Mouse (Mus musculus): ENCODE measurements around the gene Prss58. TPM values are rescaled to one million over a fixed set of nuclear protein-coding genes. Genes with fewer than 3 reads are reported as not detected.

Prss58 gene
- not detected in 2 replicates for polyA plus RNA-seq (2012; rRNA removed)

GRCm38 (mm10) chr6:40900287-40900686, at the start of gene Prss58:
Gene Prss58 (minus strand): TSS chr6:40900387.
- no peak for DNase-seq (ENCODE audit: low read depth in 1 of 2, low spot score in 2 of 2)
- Histone ChIP-seq H3K4me1 (ENCODE audit: control insufficient read depth, insufficient read depth, insufficient read length) (no peaks in the 10 kb centered on the region), H3K36me3 (ENCODE audit: control insufficient read depth, insufficient read depth, low read length) (no peaks in the 10 kb centered on the region), H3K27me3 (ENCODE audit: control insufficient read depth, insufficient read depth, low read length) (no peaks in the 10 kb centered on the region), H3K4me3 (ENCODE audit: extremely low read depth, insufficient read depth, insufficient read length) (no peak within 1 kb of the TSS), H3K27ac (ENCODE audit: insufficient read depth, low read length) (no peak within 1 kb of the TSS)
- no peak for TF ChIP-seq CTCF (IDR thresholded peaks at IDR 0.05; ENCODE audit: extremely low read depth, insufficient read depth, insufficient read length, insufficient replicate concordance)
- no peak for TF ChIP-seq POLR2A (IDR thresholded peaks at IDR 0.05; ENCODE audit: low read depth, low read length)

GRCm38 (mm10) chr6:40940457-40940856, 40.3 kb upstream of the Prss58 start, which contains the start of gene 1700074P13Rik:
Gene 1700074P13Rik (minus strand): TSS chr6:40940557.
- Histone ChIP-seq H3K4me1 (ENCODE audit: control insufficient read depth, insufficient read depth, insufficient read length) (no peaks in the 10 kb centered on the region), H3K36me3 (ENCODE audit: control insufficient read depth, insufficient read depth, low read length) (no peaks in the 10 kb centered on the region), H3K27ac (ENCODE audit: insufficient read depth, low read length) (no peak within 1 kb of the TSS), H3K4me3 (ENCODE audit: extremely low read depth, insufficient read depth, insufficient read length) (no peak within 1 kb of the TSS), H3K27me3 (ENCODE audit: control insufficient read depth, insufficient read depth, low read length) (no peaks in the 10 kb centered on the region)
- 95% methylated on average over 10 of the region's 10 CpGs for WGBS
- TF ChIP-seq POLR2A (IDR thresholded peaks at IDR 0.05; ENCODE audit: low read depth, low read length) (no peak), CTCF (IDR thresholded peaks at IDR 0.05; ENCODE audit: extremely low read depth, insufficient read depth, insufficient read length, insufficient replicate concordance) (no peak)
- DNase-seq (ENCODE audit: low read depth in 1 of 2, low spot score in 2 of 2), result no peak

- Histone ChIP-seq H3K4me3 (ENCODE audit: extremely low read depth, insufficient read depth, insufficient read length) (no peak overlapping the region), H3K27ac (ENCODE audit: insufficient read depth, low read length) (no peak overlapping the region), H3K36me3 (ENCODE audit: control insufficient read depth, insufficient read depth, low read length) (no peaks in the 10 kb centered on the region), H3K27me3 (ENCODE audit: control insufficient read depth, insufficient read depth, low read length) (no peaks in the 10 kb centered on the region), H3K4me1 (ENCODE audit: control insufficient read depth, insufficient read depth, insufficient read length) (no peaks in the 10 kb centered on the region)
- DNase-seq (ENCODE audit: low read depth in 1 of 2, low spot score in 2 of 2), result no peak
- TF ChIP-seq POLR2A (IDR thresholded peaks at IDR 0.05; ENCODE audit: low read depth, low read length), result no peak
- TF ChIP-seq CTCF (IDR thresholded peaks at IDR 0.05; ENCODE audit: extremely low read depth, insufficient read depth, insufficient read length, insufficient replicate concordance), result no peak
- WGBS, result 87% methylated on average over 4 of the region's 4 CpGs
Measured at GRCm38 (mm10) chr6:40919954-40920353, 19.8 kb upstream of the Prss58 start.

GRCm38 (mm10) chr6:40894716-40895115, 5.5 kb downstream of the Prss58 start:
- TF ChIP-seq CTCF (IDR thresholded peaks at IDR 0.05; ENCODE audit: extremely low read depth, insufficient read depth, insufficient read length, insufficient replicate concordance) (no peak), POLR2A (IDR thresholded peaks at IDR 0.05; ENCODE audit: low read depth, low read length) (no peak)
- Histone ChIP-seq H3K4me1 (ENCODE audit: control insufficient read depth, insufficient read depth, insufficient read length) (no peaks in the 10 kb centered on the region), H3K27ac (ENCODE audit: insufficient read depth, low read length) (no peak overlapping the region), H3K27me3 (ENCODE audit: control insufficient read depth, insufficient read depth, low read length) (no peaks in the 10 kb centered on the region), H3K36me3 (ENCODE audit: control insufficient read depth, insufficient read depth, low read length) (no peaks in the 10 kb centered on the region), H3K4me3 (ENCODE audit: extremely low read depth, insufficient read depth, insufficient read length) (no peak overlapping the region)
- WGBS, result 91% methylated on average over 1 of the region's 1 CpGs
- DNase-seq (ENCODE audit: low read depth in 1 of 2, low spot score in 2 of 2), result no peak

GRCm38 (mm10) chr6:40893577-40893976, 6.6 kb downstream of the Prss58 start:
- Histone ChIP-seq H3K36me3 (ENCODE audit: control insufficient read depth, insufficient read depth, low read length) (no peaks in the 10 kb centered on the region), H3K4me3 (ENCODE audit: extremely low read depth, insufficient read depth, insufficient read length) (no peak overlapping the region), H3K4me1 (ENCODE audit: control insufficient read depth, insufficient read depth, insufficient read length) (no peaks in the 10 kb centered on the region), H3K27me3 (ENCODE audit: control insufficient read depth, insufficient read depth, low read length) (no peaks in the 10 kb centered on the region), H3K27ac (ENCODE audit: insufficient read depth, low read length) (no peak overlapping the region)
- peak; percentile 22 to 60 for DNase-seq (ENCODE audit: low read depth in 1 of 2, low spot score in 2 of 2)
- WGBS, result 31% methylated on average over 7 of the region's 7 CpGs
- no peak for TF ChIP-seq POLR2A (IDR thresholded peaks at IDR 0.05; ENCODE audit: low read depth, low read length)
- TF ChIP-seq CTCF (IDR thresholded peaks at IDR 0.05; ENCODE audit: extremely low read depth, insufficient read depth, insufficient read length, insufficient replicate concordance), result peak; percentile 41; the same call in 1 of the 2 replicates

DNA sequence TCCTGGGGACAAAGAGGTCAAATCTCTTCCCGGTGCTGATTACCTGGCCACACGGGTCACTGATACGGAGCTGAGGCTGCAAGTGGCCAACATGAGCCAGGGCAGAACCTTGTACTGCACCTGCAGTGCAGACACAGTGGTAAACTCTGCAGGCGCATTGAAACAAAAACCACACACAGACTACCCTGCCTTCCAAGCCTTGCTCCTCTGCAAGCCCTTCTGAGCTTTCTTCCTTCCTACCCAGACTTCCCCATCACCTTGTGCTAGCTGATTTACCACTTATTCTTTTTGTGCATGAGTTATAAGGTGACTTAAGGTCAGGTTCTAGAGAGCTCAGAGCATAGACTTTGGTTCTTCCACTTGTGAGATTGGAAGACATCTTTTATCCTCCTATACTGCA, 8.4 kb downstream of the Prss58 start:
- no peak overlapping the region for H3K4me3 ChIP-seq (ENCODE audit: extremely low read depth, insufficient read depth, insufficient read length)
- no peaks in the 10 kb centered on the region for H3K36me3 ChIP-seq (ENCODE audit: control insufficient read depth, insufficient read depth, low read length)
- H3K27ac ChIP-seq (ENCODE audit: insufficient read depth, low read length), result 0 out of 2 replicates have a peak overlapping the region, but pooled peaks have one; percentile 18
- no peak for DNase-seq (ENCODE audit: low read depth in 1 of 2, low spot score in 2 of 2)
- H3K4me1 ChIP-seq (ENCODE audit: control insufficient read depth, insufficient read depth, insufficient read length), result no peaks in the 10 kb centered on the region
- no peaks in the 10 kb centered on the region for H3K27me3 ChIP-seq (ENCODE audit: control insufficient read depth, insufficient read depth, low read length)
- TF ChIP-seq POLR2A (IDR thresholded peaks at IDR 0.05; ENCODE audit: low read depth, low read length) (no peak), CTCF (IDR thresholded peaks at IDR 0.05; ENCODE audit: extremely low read depth, insufficient read depth, insufficient read length, insufficient replicate concordance) (no peak)
- WGBS, result 9% methylated on average over 4 of the region's 4 CpGs

DNA sequence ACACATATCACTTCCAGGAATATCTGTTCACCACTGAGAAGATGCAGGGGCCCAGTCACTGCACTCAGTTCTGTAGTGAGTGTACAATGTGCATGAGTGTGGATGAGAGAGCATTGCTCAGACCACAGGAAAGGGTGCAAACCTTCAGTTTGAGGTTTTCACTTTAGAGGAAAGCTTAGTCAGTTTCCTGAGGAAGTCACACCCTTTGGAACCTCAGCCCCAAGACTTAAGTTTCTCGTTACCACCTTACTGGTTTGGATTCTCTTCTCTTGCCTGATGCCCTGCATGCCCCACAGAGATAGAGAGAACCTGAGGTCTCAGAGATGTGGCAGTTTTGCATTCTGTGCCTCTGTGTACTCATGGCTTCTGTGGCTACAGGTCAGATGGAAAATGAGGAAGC, 9.2 kb downstream of the Prss58 start:
- H3K27ac ChIP-seq (ENCODE audit: insufficient read depth, low read length), result 0 out of 2 replicates have a peak overlapping the region, but pooled peaks have one; percentile 18
- no peaks in the 10 kb centered on the region for H3K36me3 ChIP-seq (ENCODE audit: control insufficient read depth, insufficient read depth, low read length)
- no peak for TF ChIP-seq CTCF (IDR thresholded peaks at IDR 0.05; ENCODE audit: extremely low read depth, insufficient read depth, insufficient read length, insufficient replicate concordance)
- TF ChIP-seq POLR2A (IDR thresholded peaks at IDR 0.05; ENCODE audit: low read depth, low read length), result no peak
- WGBS, result 10% methylated on average over 1 of the region's 1 CpGs
- DNase-seq (ENCODE audit: low read depth in 1 of 2, low spot score in 2 of 2), result peak in 1 of 2 experiments; percentile 27
- H3K4me3 ChIP-seq (ENCODE audit: extremely low read depth, insufficient read depth, insufficient read length), result no peak overlapping the region
- H3K27me3 ChIP-seq (ENCODE audit: control insufficient read depth, insufficient read depth, low read length), result no peaks in the 10 kb centered on the region
- H3K4me1 ChIP-seq (ENCODE audit: control insufficient read depth, insufficient read depth, insufficient read length), result no peaks in the 10 kb centered on the region
